Mouse (Mus musculus) kidney, adult 2 months (tissue): ENCODE results near the gene Il1rapl1.

Experiments
- CTCF ChIP-seq: fragments of 200-500 bp; conservative IDR thresholded peaks from 2 replicates; pipeline ENCODE4 v1.5.1; 2011; ENCODE audit warnings: low read depth, mild to moderate bottlenecking, control low read depth, low read length, moderate library complexity, mixed read lengths; ENCODE audit not compliant: insufficient read depth, insufficient read length
- POLR2A ChIP-seq: fragments of 200-500 bp; IDR thresholded peaks from one replicate; pipeline ENCODE4 v1.6.1; 2011; ENCODE audit warnings: low read depth, low read length, control low read depth

- no peak for TF ChIP-seq CTCF
- no peak for TF ChIP-seq POLR2A
These were observed 261.3 kb downstream of the Il1rapl1 start for GRCm38 (mm10) chrX:87854107-87854506.
